Mouse (Mus musculus): Measurements from ENCODE around the gene Mars.

Mars gene

GRCm38 (mm10) chr10:127261706-127262547, 49.7 kb downstream of the Mars start:
- no peak for DNase-seq (ENCODE audit: low spot score)

- no peak for DNase-seq (ENCODE audit: low spot score)
These were observed 53.1 kb downstream of the Mars start for GRCm38 (mm10) chr10:127258489-127258888.

GRCm38 (mm10) chr10:127257790-127258189, 53.8 kb downstream of the Mars start:
- no peak for DNase-seq (ENCODE audit: low spot score)

GRCm38 (mm10) chr10:127255625-127256345, 55.8 kb downstream of the Mars start:
- DNase-seq (ENCODE audit: low spot score) = no peak

- no peak for DNase-seq (ENCODE audit: low spot score)
These were observed 60.8 kb downstream of the Mars start for GRCm38 (mm10) chr10:127250810-127251209.
